Mouse (Mus musculus) CH12.LX (cell line): ENCODE results near the gene Ccdc136. TPM values are rescaled to one million over a fixed set of nuclear protein-coding genes. Genes with fewer than 3 reads are reported as not detected.

Experiments used
- DNase-seq: peaks from one replicate; pipeline ENCODE4 v3.0.0-alpha.2; 2013; ENCODE audit errors: extremely low read depth
- H3K27ac ChIP-seq: 2 replicates; pipeline ENCODE4 v1.5.1; 2012; ENCODE audit warnings: low read depth, mild to moderate bottlenecking, control low read depth, moderate library complexity; ENCODE audit not compliant: insufficient read depth
- H3K27me3 ChIP-seq: replicated peaks from 2 replicates; pipeline ENCODE3; 2012; ENCODE audit warnings: inconsistent platforms
- H3K36me3 ChIP-seq, 2 experiments: replicated peaks in 1 of 2; 2 replicates each; pipeline versions ENCODE3 to v1.6.1; 2012; ENCODE audit warnings: inconsistent platforms in 1 of 2, low read length in 1 of 2, mild to moderate bottlenecking in 1 of 2, mixed read lengths in 1 of 2, moderate library complexity in 1 of 2; ENCODE audit not compliant: control insufficient read depth in 1 of 2, insufficient read depth in 1 of 2
- H3K4me1 ChIP-seq, 2 experiments: 2 replicates each; pipeline ENCODE4 v1.6.1; 2012; ENCODE audit warnings: inconsistent platforms in 1 of 2, moderate library complexity in 1 of 2; ENCODE audit not compliant: insufficient read depth in 2 of 2, control insufficient read depth in 1 of 2
- H3K4me2 ChIP-seq: 2 replicates; pipeline ENCODE4 v1.6.1; 2012; ENCODE audit warnings: low read depth, mild to moderate bottlenecking, control low read depth; ENCODE audit not compliant: poor library complexity, insufficient read depth, severe bottlenecking
- H3K4me3 ChIP-seq, 3 experiments: fragments of 150-350 bp in 1 of 3; sonication (generic) in 1 of 3; replicated peaks in 1 of 3; 2 replicates each; pipeline versions ENCODE3 to v1.5.1; 2011 to 2012; ENCODE audit warnings: low read depth in 2 of 3, low read length in 2 of 3, mild to moderate bottlenecking in 2 of 3, moderate library complexity in 2 of 3, control low read depth in 1 of 3, improper control_type of control experiment in 1 of 3, inconsistent platforms in 1 of 3, mixed read lengths in 1 of 3; ENCODE audit not compliant: poor library complexity in 1 of 3
- H3K79me2 ChIP-seq: replicated peaks from 2 replicates; pipeline ENCODE4 v1.6.1; 2012; ENCODE audit warnings: mild to moderate bottlenecking, moderate library complexity; ENCODE audit not compliant: control insufficient read depth, poor library complexity, insufficient read depth, severe bottlenecking; ENCODE audit errors: extremely low read depth
- H3K9ac ChIP-seq: 2 replicates; pipeline ENCODE4 v1.6.1; 2012; ENCODE audit warnings: low read depth, mild to moderate bottlenecking, control low read depth, moderate library complexity; ENCODE audit not compliant: insufficient read depth
- H3K9me3 ChIP-seq: replicated peaks from 2 replicates; pipeline ENCODE3; 2012; ENCODE audit warnings: low read length, inconsistent platforms, mixed read lengths
- CHD2 ChIP-seq: IDR thresholded peaks from 2 replicates; pipeline ENCODE4 v1.6.1; 2011; ENCODE audit warnings: low read length, improper control_type of control experiment
- CTCF ChIP-seq, 2 experiments: IDR thresholded peaks in 1 of 2; conservative IDR thresholded peaks in 1 of 2; 2 replicates each; pipeline ENCODE4 v1.5.1; 2011 to 2012; ENCODE audit warnings: low read depth in 2 of 2, low read length in 2 of 2, improper control_type of control experiment in 1 of 2, inconsistent platforms in 1 of 2, mild to moderate bottlenecking in 1 of 2, moderate library complexity in 1 of 2
- E2F4 ChIP-seq: IDR thresholded peaks from 2 replicates; pipeline ENCODE4 v1.6.1; 2011; ENCODE audit warnings: low read depth, low read length, improper control_type of control experiment; ENCODE audit not compliant: insufficient replicate concordance
- ELF1 ChIP-seq: IDR thresholded peaks from 2 replicates; pipeline ENCODE4 v1.6.1; 2014; ENCODE audit warnings: low read depth, mild to moderate bottlenecking, inconsistent platforms, low read length, improper control_type of control experiment
- EP300 ChIP-seq: IDR thresholded peaks from 2 replicates; pipeline ENCODE4 v1.6.1; 2011; ENCODE audit warnings: low read length, improper control_type of control experiment
- MAX ChIP-seq: IDR thresholded peaks from 2 replicates; pipeline ENCODE4 v1.6.1; 2011; ENCODE audit warnings: low read length, improper control_type of control experiment
- MEF2A ChIP-seq: IDR thresholded peaks from 2 replicates; pipeline ENCODE4 v1.6.1; 2014; ENCODE audit warnings: low read depth, mild to moderate bottlenecking, inconsistent platforms, low read length, improper control_type of control experiment, borderline replicate concordance
- MXI1 ChIP-seq: IDR thresholded peaks from 2 replicates; pipeline ENCODE4 v1.6.1; 2011; ENCODE audit warnings: mild to moderate bottlenecking, low read depth, low read length, improper control_type of control experiment
- POLR2AphosphoS2 ChIP-seq: IDR thresholded peaks from 2 replicates; pipeline ENCODE4 v1.6.1; 2011; ENCODE audit warnings: low read depth, low read length, improper control_type of control experiment
- RCOR1 ChIP-seq: conservative IDR thresholded peaks from 2 replicates; pipeline ENCODE4 v1.6.1; 2012; ENCODE audit warnings: low read depth, mild to moderate bottlenecking, inconsistent platforms, low read length, improper control_type of control experiment
- SIN3A ChIP-seq: IDR thresholded peaks from 2 replicates; pipeline ENCODE4 v1.6.1; 2012; ENCODE audit warnings: low read length, improper control_type of control experiment, inconsistent platforms
- TCF12 ChIP-seq: IDR thresholded peaks from 2 replicates; pipeline ENCODE4 v1.6.1; 2014; ENCODE audit warnings: low read depth, mild to moderate bottlenecking, inconsistent platforms, low read length, improper control_type of control experiment
- UBTF ChIP-seq: IDR thresholded peaks from 2 replicates; pipeline ENCODE4 v1.6.1; 2012; ENCODE audit warnings: low read depth, mild to moderate bottlenecking, inconsistent platforms, low read length, improper control_type of control experiment, moderate library complexity
- USF1 ChIP-seq: IDR thresholded peaks from 2 replicates; pipeline ENCODE4 v1.6.1; 2014; ENCODE audit warnings: low read depth, mild to moderate bottlenecking, inconsistent platforms, low read length, improper control_type of control experiment
- USF2 ChIP-seq: conservative IDR thresholded peaks from 2 replicates; pipeline ENCODE4 v1.6.1; 2011; ENCODE audit warnings: low read depth, low read length, improper control_type of control experiment
- ZC3H11A ChIP-seq: IDR thresholded peaks from 2 replicates; pipeline ENCODE4 v1.6.1; 2012; ENCODE audit warnings: low read depth, mild to moderate bottlenecking, inconsistent platforms, low read length, improper control_type of control experiment
- ZKSCAN1 ChIP-seq: IDR thresholded peaks from 2 replicates; pipeline ENCODE4 v1.6.1; 2012; ENCODE audit warnings: low read depth, inconsistent platforms, low read length, improper control_type of control experiment, borderline replicate concordance
- ZMIZ1 ChIP-seq: IDR thresholded peaks from 2 replicates; pipeline ENCODE4 v1.6.1; 2012; ENCODE audit warnings: low read depth, mild to moderate bottlenecking, inconsistent platforms, low read length, improper control_type of control experiment
- dilution Hi-C: fragments of 300-500 bp; cut with MboI; formaldehyde crosslinking; loops from 2 replicates; pipeline ENCODE4 v1.14.3; 2020; ENCODE audit warnings: low sequenced_read_pairs; ENCODE audit not compliant: extremely low pct_unique_long_range_greater_than_20kb, extremely low pct_ligation_motif_present
- in situ Hi-C: fragments of 300-500 bp; cut with MboI; formaldehyde crosslinking; loops from 3 replicates; pipeline ENCODE4 v1.14.3; 2019; ENCODE audit warnings: low sequenced_read_pairs, low pct_ligation_motif_present, low pct_unique_long_range_greater_than_20kb, mixed read lengths
- polyA plus RNA-seq: library from polyadenylated mRNA; unstranded; fragments of >175 nt; gene quantifications from 2 replicates; pipeline ENCODE4 v1.2.1, GENCODE M21; 2012; ENCODE audit warnings: low read depth; ENCODE audit not compliant: insufficient read length
- total RNA-seq, 2 experiments: library from RNA; depleted of rRNA; stranded (reverse); fragments of 300-350 nt in 1 of 2; fragments of >200 nt in 1 of 2; gene quantifications; 2 replicates each; pipeline ENCODE4 v1.2.3; 2012 to 2014

Ccdc136 gene
- total and polyA plus RNA-seq, 3 experiments: 0.64 to 4.3 (median 2.4) TPM

DNA sequence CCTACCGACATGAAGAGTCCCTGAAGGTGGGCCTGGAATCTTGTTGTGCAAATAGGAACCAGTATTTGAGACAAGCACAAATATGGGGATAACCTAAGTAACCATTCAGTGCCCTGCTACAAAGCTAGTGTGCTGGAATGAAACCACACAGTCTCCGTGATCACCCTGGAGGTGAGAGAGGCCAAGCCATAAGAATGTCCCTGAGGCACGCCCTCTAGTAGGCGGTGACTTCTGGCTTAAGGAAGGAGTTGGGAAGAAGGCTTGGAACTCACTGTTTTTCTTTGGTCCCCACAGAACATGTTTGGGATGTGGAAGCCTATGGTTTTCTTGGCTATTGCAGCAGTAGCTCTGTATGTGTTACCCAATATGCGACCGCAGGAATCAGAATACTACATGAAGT lies 30.2 kb downstream of the Ccdc136 start:
- H3K79me2 ChIP-seq: no peaks in the 10 kb centered on the region
- H3K36me3 ChIP-seq: no peaks in the 10 kb centered on the region
- TF ChIP-seq CHD2 (no peak), E2F4 (no peak), MAX (no peak), ZC3H11A (no peak), MXI1 (no peak), USF2 (no peak), USF1 (no peak), ELF1 (no peak), MEF2A (no peak), EP300 (no peak), CTCF (conservative IDR thresholded peaks at IDR 0.05 in 1 of 2, IDR thresholded peaks at IDR 0.05 in 1 of 2; ENCODE audit: low read depth in 2 of 2, low read length in 2 of 2) (no peak)
- dilution Hi-C loops: no loop called here
- H3K4me1 ChIP-seq: peaks cover 6 to 26% of the 10 kb centered on the region in 2 experiments; a peak in 3 of 4 replicates
- DNase-seq: no peak
- H3K9me3 ChIP-seq: no peaks in the 10 kb centered on the region
- peaks cover 2% of the 10 kb centered on the region for H3K27me3 ChIP-seq
- H3K4me2 ChIP-seq: no peak overlapping the region
- H3K27ac ChIP-seq: no peak overlapping the region
- in situ Hi-C loops: no loop called here
- H3K4me3 ChIP-seq: no peak overlapping the region
- no peak overlapping the region for H3K9ac ChIP-seq

DNA sequence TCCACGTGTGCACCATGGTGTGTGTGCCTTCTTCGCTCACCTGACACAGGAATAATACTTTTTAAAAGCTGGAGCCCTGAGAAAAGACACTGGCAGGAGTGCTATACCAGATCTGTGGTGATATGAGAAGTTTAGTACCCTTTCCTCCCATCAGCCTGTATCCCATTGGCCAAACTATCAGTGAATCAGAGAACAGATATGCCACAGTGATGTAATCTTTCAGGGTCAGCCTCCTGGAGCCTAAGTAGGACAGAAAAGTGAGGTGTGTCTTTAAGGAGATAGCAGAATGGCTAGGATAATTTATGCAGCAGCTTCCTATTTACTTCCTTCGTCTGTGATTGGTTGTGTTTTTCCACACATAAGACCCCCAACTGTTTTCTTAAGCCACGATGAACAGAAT lies 32.1 kb downstream of the Ccdc136 start:
- DNase-seq: no peak

More for the DNA sequence above, 32.1 kb downstream of the Ccdc136 start:
- Histone ChIP-seq H3K4me3 (no peak overlapping the region), H3K27me3 (peaks cover 2% of the 10 kb centered on the region), H3K9me3 (no peaks in the 10 kb centered on the region), H3K4me1 (peaks cover 7 to 28% of the 10 kb centered on the region in 2 experiments; a peak in 3 of 4 replicates)
- in situ Hi-C loops: no loop called here
- dilution Hi-C loops: no loop called here
- TF ChIP-seq UBTF (no peak), POLR2AphosphoS2 (no peak), MAX (no peak), ZMIZ1 (no peak), ZKSCAN1 (no peak), SIN3A (no peak), TCF12 (no peak), EP300 (no peak), RCOR1 (no peak)
- TF ChIP-seq, all 38 proteins: peak for 0
- Histone ChIP-seq H3K36me3 (no peaks in the 10 kb centered on the region), H3K27ac (no peak overlapping the region), H3K9ac (no peak overlapping the region), H3K4me2 (no peak overlapping the region), H3K79me2 (no peaks in the 10 kb centered on the region)
